Mouse (Mus musculus) spleen, adult 2 months (tissue): ENCODE measurements at regions not wholly inside any gene's neighbourhood (a gene's known extent, or its start where the extent isn't known, plus 50 kb on each side); places are given as distances from the start of the nearest gene placed in this dataset.

ENCODE experiments used
- CTCF ChIP-seq: fragments of 200-500 bp; IDR thresholded peaks from 2 replicates; pipeline ENCODE4 v1.5.1; 2011; ENCODE audit warnings: mild to moderate bottlenecking, inconsistent platforms; ENCODE audit not compliant: insufficient read depth, insufficient read length, insufficient replicate concordance; ENCODE audit errors: extremely low read depth
- POLR2A ChIP-seq: fragments of 200-500 bp; IDR thresholded peaks from 2 replicates; pipeline ENCODE4 v1.6.1; 2011; ENCODE audit warnings: low read depth, low read length, inconsistent platforms

DNA sequence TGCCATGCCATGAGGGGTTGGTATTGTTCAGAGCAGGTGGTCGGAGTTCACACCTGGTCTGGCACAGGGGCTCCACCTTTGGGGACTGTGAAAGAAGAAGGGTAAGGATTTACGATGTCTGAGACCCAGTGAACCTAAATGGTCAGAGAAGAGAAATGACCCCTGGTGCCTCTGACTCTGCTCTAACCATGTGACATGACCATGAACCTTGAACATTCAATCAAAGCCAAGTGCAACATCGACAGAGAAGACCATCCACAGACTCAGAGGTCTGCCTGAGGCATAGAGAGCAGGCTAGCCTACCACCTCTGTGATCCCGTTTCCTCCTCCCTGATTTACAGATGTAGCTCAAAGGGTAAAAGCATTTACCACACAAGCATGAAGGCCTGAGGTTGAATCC, 340.0 kb downstream of the Gm9195 start:
- TF ChIP-seq CTCF: no peak
- no peak for TF ChIP-seq POLR2A
